Mouse (Mus musculus): ENCODE measurements around the gene Col25a1.

Gene Col25a1

DNA sequence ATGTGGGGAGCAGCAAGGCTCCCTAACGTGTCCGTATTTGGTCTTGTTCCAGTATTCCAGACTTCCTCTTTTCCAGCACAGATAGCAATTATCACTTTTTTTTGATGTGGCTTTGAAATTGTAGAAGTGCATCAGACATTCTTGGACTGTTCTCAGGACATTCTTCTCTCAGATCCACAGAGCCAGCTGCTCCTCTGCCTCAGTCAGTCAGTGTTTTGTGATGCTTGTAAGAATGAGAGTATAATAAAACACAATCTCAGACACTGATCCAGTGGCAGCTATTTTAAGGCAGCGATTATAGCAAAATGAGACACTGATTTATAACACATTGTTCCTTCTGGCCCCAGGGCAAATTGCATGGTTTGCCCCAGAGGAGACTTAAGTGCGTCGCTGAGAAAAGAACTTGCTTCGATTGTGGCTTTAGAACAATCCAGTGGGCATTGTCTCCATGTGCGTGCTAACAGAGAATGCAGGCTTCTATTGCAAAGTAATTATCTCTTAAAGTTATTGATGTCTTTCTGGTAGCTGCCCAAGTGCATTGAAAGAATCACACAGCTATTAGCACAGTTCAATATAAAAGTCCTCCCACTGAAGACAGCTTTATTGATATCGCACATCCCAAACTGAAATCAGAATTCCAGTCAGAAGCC is 111.5 kb downstream of the Col25a1 start:
- no peak for DNase-seq (ENCODE audit: low spot score)

DNA sequence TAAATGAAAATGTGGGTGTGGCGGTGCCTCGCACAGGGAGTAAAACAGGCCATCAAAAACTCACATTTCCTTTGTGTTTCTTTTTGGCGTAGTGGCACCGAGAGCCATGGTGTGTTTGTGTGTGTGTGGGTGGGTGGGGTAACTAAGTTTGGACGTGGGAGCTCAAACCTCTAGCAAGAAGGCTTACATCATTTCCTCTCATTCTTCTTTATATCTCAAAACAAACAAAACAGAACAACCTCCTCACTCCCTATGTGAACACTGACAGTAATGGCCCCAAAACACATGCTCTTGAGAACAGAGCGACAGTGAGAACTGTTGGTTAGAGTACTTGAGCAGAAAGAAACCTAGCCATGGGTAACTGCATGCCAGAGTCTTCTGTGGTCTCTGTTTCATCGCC is 121.1 kb downstream of the Col25a1 start:
- DNase-seq (ENCODE audit: low spot score): no peak

DNA sequence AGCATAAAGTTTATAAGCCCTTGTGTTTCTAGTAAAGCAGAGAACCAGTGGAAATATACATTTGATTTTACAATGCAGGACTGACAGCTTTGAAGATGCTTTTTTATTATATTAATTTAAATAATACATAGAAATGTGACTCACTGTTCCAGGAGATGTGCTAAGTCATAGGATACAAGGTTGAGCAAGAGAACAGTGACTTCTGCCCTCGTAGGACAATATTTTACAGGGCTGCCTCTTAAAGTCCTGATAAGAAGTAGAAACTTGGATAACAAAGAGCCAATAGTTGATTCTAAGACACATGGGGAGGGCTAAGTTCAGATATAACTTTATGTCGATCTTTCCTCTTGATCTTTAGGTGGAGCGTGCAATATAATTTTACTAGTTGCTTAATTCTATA is 124.8 kb downstream of the Col25a1 start:
- DNase-seq (ENCODE audit: low spot score): no peak

DNA sequence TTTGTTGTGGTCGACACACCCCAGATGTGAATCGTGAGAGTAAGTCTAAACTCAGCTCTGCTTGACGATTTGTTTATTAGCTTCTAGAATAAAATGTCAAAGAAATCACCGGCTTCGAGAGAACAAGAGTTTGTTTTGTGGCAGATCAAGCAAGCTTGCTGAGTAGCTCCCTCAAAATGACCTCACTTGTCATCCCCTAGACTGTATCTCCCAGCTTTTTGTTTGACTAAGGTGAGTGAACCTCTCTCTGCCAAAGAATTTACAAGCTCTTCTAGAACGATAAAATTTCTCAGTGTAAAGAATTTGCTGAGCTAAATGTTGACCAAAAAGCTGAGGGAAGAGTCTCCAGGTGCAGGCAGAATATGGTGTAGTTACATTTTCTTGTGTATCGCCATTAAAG is 125.3 kb downstream of the Col25a1 start:
- no peak for DNase-seq (ENCODE audit: low spot score)

DNA sequence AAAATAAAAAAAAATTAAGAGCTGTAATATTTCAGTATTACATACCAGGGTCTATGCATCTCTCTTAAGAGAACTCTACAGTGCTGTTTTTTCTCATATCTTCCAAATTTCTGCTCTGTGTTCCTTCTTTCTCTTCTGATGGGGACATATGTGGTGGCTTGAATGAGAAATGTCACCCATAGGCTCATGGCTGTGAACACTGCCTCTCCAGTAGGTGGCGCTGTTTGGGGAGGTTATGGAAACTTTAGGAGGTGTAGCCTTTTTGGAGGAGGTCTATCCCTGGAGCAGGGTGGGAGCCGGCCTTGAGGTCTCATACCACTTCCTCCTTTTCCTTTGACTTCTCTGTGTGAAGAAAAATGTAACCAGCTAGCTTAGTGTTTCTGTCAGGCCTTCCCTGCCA is 128.4 kb downstream of the Col25a1 start:
- no peak for DNase-seq (ENCODE audit: low spot score)

DNA sequence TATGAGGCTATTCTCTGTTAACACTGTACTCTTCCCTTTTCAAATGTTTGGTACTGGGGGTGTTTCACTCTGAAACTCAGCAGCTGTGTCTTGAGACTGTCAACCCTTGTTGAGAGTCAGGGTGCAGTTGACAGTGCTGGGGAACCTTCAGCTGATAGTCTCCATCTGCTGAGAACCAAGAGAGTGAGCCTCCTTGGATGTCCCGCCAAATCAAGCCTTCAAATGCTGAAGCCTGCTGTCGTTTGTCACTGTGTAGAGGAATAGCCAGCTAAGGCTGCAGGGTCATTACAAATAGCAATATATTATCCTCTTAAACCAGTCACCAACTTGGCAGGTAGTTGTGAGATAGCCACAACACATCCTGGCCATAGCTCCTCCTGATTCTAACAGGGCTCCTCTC is 129.0 kb downstream of the Col25a1 start:
- DNase-seq (ENCODE audit: low spot score): no peak

DNA sequence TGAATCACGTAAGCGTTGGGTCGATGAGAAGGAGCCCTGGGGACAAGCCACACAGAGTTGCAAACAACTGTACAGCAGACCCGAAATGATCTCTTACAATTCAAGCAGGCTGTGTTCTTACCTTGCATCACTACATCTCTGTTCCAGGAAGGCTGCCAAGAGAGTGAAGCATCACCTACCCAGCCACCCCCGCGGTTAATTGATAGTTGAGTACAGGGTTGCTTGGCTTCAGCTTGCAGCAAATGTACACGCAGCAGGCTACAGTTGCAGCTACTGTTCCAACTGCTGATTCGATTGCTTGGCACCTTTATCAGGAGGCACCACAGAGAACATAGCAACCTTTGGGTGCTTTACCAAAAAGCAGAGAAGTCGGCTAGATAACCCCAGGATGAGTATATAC is 133.8 kb downstream of the Col25a1 start:
- no peak for DNase-seq (ENCODE audit: low spot score)

DNA sequence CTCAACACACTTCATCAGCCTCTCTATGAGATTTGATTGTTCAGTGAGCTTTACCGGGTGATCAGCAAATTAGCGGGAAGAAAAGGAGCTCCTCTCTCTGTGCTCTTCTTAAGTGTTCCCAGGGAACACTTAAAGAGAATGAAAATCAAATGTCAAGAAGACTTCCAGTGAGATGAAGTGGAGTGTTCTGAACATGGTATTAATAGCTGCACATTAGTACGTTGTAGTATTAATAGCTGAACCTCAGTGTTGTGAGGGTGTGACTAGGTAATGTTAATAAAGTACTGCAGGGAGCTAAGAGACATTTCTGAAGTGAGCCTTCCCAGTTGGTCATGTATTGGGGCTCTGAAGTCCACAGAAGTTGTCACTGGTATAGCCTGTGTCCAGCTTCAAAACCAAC is 139.2 kb downstream of the Col25a1 start:
- DNase-seq (ENCODE audit: low spot score): no peak

DNA sequence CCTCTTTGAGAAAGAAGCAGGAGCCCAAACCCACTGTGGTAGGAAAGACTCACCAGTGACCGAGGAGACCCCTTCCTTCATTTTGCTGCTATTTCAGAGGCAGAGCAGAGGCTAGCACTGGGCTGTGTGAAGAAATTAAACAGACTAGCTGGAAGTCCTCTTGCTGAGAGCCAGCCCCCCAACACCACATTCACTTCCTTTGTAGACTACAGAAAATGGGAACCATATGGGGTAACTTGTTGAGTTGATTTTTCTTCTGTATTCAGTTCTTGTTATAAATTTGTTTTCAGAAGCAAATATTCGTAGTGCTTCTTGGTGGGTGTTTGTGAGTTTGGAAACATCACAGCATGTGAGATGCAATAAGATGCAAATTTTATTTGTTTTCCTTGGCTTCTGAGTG is 142.6 kb downstream of the Col25a1 start:
- DNase-seq (ENCODE audit: low spot score): no peak

DNA sequence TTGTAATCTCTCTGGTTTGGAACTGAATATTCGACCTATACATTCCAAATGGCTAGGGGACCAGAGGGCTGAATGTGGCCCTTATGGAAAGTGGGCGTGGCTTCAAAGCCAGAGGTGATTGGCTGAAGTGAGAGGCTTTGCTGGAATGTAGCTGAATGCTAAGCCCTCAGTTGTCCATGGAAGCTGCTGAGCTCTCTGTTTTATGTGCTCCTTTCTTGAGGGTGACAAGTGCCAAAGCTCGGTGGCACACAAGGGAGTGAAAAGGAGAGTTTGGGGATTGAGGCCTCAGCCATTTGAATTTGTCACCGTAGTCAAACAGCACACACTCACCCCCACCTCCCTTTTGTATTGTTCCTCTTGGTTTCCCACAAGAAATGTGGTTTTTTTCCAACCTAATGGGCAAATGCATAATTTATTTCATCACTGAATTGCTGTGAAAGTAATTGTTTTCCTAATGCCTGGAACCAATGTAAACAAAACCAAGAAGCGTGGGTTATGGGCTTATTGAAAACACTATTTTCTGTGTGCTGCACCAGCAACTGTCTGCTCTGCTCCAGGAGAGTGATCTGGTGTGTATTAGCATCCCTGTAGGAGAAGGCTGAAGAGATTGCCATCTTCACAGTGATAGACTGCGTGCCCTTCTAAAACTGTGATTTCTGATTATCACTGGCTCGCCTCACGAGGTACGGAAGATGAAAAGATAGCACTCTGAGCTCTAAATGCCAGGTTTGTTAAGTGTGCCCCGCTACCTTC is 147.2 kb downstream of the Col25a1 start:
- no peak for DNase-seq (ENCODE audit: low spot score)

DNA sequence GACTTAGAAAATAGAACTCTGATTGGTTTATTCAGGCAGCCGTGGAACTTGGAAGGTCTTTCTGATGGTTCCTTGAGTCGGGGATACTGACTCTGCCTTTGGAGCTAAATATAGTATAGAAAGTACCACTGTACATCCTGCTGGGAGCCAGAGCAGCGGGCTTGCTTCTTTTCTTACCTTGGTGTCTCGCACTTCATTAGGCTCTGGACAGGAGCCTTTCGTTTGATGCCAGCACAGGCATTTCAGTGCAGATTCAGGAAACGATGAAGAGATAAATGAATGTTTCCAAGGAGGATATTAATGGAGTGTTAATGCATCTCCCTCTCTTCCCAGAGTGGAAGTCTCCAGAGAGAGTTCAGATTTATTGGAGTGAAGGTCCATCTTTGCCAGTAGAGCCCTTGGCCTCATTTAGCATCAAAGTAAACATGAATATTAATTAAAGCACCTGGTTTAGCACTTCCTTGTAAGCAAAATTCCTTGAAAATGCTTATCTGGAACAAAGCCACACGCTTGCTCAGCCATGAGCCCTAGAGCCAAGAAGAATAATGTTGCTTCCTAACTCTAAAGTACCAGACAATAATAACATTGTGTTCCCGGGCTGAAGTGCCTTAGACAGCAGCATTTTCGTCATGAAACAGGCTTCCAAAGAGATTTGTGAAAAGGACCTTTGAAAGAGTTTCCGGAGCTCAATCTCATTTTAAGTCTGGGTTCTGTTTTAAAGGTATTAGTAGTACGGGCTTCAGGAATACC is 151.9 kb downstream of the Col25a1 start:
- DNase-seq (ENCODE audit: low spot score): no peak

DNA sequence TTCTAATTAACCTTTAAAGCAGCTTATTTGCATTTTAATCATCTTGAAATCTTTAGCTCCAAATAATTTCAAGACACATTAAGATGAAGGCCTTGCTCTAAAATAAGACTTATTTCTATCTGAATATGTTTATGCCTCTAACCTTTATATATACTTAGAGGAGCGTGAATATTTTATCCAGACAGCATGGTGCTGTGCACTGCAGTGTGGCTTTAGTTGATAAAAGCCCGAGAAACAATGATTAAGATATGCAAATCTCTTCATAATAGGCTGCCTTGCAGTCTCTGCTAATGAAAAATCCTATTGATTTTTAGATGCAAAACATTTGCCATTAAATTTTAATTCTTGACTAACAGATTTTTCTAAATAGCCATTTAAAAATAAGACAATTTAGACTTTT is 156.8 kb downstream of the Col25a1 start:
- DNase-seq (ENCODE audit: low spot score): no peak

DNA sequence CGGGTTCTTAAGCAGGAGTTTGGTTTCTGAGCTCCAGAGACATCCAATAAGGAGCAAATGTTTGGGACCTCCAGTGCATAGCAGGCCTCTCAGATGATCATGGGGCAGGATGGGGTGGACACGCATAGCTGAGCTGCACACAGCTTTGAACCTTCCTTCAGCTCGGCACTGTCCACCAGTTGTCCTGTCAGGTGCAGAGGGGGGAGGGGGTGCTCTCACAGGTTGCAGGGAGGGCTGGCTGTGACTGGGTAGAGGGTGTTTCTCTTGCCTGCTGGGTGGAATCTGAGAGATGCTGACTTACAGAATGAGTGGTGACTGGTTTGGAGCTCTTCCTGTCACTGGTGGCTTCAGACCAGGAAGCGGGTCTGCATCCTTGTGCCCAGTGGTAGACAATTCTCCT is 157.5 kb downstream of the Col25a1 start:
- DNase-seq (ENCODE audit: low spot score): no peak

DNA sequence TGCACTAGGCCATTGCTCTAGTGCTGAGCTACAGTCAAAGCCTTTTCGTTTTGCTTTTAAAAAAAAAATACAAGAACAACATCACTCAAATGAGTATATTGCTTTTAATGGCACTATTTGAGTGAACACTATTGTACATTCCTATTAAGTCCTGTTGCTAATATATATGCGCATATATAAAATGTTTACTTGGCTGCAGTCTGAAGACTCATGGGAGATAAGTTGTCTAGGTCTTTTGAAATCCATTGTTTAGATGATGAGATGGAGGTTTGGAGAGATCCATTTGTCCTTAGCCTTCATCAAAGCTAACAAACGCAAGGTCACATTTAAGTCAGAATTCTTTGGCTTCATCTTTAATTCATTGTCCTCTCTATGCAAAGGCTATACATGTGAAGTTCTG is 157.9 kb downstream of the Col25a1 start:
- DNase-seq (ENCODE audit: low spot score): no peak

DNA sequence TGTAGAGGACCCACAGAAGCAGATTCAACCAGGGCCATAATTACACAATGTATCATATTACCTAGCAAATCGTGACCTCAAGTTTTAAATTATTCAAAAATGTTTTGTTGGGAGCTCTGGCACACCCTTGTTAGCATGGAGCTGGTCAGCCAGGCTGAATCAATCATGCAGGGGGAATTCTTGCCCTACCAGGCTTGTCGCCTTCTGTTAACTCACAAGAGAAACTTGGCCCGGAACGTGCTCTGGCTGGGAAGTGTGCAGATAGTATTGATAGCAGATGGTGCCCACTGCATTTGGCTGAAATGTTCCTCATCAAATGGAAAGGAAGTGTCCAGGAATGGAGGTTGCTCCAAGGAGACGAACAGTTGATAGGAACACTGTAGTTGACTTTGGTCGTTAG is 158.9 kb downstream of the Col25a1 start:
- DNase-seq (ENCODE audit: low spot score): no peak

DNA sequence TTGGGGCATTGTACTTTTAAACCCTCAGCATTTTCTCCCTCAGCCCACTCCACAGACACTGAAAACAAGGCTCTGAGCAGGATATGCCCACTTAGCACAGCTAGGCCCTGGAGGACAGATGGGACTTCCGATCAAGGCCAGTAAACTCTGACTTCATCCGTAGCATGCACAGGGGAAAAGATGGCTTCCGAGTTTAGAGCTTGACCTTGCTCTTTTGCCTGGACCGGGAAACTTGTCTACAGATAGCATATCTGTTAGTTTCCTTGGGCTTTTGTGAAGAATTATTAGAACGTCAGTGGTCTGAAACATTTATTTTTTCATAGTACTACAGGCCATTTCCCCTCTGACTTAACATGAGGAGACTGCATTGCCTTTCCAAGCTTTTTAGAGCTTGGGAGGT is 159.4 kb downstream of the Col25a1 start:
- no peak for DNase-seq (ENCODE audit: low spot score)

DNA sequence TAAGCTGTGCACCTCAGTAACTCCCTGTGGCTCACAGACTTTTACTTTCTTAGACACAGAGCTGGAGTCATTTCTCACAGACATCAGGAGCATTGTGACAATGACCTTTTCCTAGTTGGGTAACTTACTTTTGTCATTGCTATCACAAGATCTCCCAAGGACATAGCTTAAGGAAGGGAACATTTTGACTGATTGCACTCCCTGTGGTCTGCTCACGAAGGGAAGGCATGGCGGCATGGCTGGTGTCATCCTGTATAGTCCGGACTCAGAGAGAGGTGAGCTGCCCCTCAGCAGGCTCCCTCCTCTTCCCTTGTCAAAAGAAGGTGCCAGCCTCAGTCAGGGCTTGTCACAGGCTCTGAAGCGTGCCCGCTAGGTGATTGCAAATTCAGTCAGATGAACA is 160.6 kb downstream of the Col25a1 start:
- no peak for DNase-seq (ENCODE audit: low spot score)

DNA sequence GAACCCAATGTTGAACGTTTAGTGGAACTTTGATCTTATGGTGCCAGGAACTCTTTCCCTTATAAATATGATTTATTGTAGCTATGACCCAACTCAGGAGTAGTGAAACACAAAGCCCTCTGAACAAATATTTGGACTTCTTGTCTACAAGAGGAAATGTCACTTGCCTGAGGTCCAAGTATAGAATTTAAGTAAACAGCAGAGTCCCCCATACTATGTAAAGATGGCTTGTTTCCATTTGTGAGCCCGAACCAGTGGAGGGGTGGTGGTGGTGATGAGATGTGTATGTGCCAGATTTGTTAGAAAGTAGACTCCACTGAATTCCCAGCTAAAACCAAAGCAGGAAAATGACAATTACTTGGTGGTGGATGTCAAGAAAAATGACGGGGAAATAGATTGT is 169.2 kb downstream of the Col25a1 start:
- DNase-seq (ENCODE audit: low spot score): no peak

DNA sequence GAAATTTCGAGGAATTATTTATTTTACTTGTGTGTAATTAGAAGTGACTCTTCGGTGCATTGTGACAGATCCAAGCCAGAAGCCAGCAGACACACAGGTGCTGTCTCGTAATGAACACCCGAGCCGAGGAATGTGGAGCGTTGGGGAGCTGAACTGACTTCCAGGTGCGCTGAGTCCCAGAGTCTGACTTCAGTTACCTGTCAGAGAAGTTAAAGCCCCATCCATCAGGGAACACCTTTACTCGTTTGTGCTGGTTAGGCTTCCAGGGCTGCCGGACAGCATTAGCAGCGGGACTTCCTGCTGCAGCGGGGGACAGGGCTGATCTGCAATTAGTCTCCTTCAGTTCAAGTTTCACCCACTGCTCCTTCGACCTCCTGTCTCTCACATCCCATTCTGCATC is 172.3 kb downstream of the Col25a1 start:
- DNase-seq (ENCODE audit: low spot score): no peak

DNA sequence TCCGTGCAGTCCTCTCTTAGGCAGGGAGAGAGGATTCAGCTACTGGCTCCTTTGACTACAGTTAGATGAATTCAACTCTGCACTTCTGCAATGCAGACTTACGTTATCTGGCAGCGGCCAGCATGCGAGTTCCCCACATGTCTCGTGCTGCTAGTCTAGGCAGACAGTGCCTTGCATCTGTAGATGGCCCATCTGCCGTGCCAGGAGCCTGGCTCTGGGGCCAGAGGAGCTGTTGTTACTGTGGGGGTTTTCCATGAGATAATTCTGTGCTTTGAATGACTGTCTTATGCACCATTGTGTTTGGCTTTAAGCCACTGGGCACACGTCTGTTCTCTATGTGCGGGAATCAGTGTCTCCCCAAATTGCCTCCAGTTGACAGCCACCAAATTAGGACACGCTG is 173.5 kb downstream of the Col25a1 start:
- no peak for DNase-seq (ENCODE audit: low spot score)

DNA sequence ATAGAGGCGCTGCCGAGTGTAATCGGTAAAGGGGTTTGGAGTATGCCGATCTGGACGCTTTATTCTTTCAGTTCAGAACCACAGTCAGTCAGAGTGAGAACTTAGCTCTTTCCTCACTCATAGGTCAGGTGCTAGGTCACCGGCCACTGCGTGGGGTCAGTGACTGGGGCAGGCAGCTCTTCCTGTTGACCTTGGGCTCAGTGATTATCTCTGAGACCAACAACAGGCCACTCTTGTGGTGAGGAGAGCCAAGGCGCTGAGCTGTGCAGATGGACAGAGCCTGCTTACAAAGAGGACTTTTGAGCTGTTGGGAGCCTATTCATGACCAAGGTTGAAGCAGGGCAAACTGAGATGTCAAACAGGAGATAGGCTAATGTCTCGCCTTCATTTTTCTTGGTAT is 174.4 kb downstream of the Col25a1 start:
- no peak for DNase-seq (ENCODE audit: low spot score)

DNA sequence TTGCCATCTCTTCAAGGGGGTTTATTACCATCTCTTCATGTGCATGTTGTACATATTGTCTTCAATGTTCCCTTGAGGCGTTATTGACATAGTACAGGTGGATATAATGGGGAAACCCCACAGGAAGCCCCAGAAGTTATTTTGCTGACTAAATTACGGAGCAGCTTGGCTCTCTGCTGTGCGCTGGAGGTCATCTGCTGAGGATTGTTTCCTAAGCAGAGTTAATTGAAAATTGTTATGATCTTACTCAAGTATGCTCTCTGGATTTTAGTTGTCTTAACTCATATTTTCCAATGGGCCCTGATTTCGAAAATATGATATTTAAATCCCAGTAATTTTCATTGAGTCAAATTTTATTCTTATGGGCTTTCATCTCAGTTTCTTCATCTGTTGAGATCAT is 178.0 kb downstream of the Col25a1 start:
- DNase-seq (ENCODE audit: low spot score): no peak

DNA sequence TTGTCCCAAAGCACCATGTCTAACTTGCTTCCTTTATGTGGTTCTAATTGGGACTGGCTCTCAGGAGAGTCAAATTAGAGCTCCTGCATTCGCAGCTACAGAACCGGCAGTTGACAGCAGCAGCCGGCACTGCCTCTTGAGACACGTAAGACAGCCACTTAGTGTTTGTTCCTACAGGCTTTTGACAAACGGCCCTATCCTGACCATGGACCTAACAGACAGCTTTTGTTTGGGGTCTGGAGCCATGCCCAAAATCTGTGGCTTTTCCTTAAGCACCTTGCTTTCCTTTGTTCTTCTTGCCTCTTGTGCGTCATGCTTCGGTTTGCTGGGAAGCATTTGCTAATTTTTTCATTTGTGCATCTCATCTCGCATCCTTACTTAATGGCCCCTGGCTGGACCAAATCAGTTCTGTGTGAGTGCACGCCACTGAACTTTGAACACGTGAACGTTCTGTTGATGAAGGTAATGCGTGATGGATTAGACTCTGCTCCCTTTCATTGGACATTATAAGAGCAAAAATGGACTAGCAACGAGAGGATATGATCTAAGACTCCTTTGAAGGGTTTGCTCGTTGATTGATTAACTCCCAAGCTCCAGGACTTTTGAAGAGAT is 179.5 kb downstream of the Col25a1 start:
- DNase-seq (ENCODE audit: low spot score): no peak
